Comparison of ENCODE assay signal across 13 mouse cellular contexts in genomic region chr6:36806906-36807305, GRCm38 (mm10). TPM values are rescaled to one million over a fixed set of nuclear protein-coding genes. Genes with fewer than 3 reads are reported as not detected.
DNase-seq lines count a peak whose midpoint lies in the region; ATAC-seq and TF ChIP-seq lines count a peak whose summit lies in the region.
"Had no signal": no experiment of that assay in that cellular context is flagged by ENCODE, and none has a peak within 500 bp of the region (broad histone marks: within the 10 kb centered on the region; RNA-seq: fewer than 3 reads in every experiment).

No protein-coding gene starts in this region.

- TF ChIP-seq CTCF in forebrain, postnatal 0 days (IDR thresholded peaks at IDR 0.05; ENCODE audit: low read depth) = no peak

- H3K36me3 ChIP-seq in kidney, embryonic 16.5 days (ENCODE audit: insufficient read depth, low read length) = peaks cover 20% of the 10 kb centered on the region
- H3K36me3 ChIP-seq in forebrain, postnatal 0 days (ENCODE audit: insufficient read depth) = peaks cover 9% of the 10 kb centered on the region; the same call in 1 of the 2 replicates
- no peaks in the 10 kb centered on the region; the same call in 1 of the 2 replicates for H3K36me3 ChIP-seq in limb, embryonic 11.5 days (ENCODE audit: control insufficient read depth, insufficient read depth, low read length)
- H3K36me3 ChIP-seq in neural tube, embryonic 14.5 days (ENCODE audit: control insufficient read depth, insufficient read depth, low read length) = no peaks in the 10 kb centered on the region
- H3K36me3 ChIP-seq: G1E; liver, embryonic 15.5 days had no signal

- H3K4me3 ChIP-seq in kidney, embryonic 16.5 days (ENCODE audit: low read length) = no peak overlapping the region
- peak overlapping the region; percentile 7; the same call in 1 of the 2 replicates for H3K4me3 ChIP-seq in forebrain, postnatal 0 days (ENCODE audit: low read depth, low read length)
- H3K4me3 ChIP-seq in limb, embryonic 11.5 days (ENCODE audit: low read depth, low read length) = peak overlapping the region; percentile 5; the same call in 1 of the 2 replicates
- H3K4me3 ChIP-seq in neural tube, embryonic 14.5 days (ENCODE audit: low read depth, low read length) = peak overlapping the region; percentile 14; the same call in 1 of the 2 replicates
- H3K4me3 ChIP-seq: erythroblast, embryonic 14.5 days; liver, embryonic 15.5 days had no signal

- H3K27ac ChIP-seq in kidney, embryonic 16.5 days (ENCODE audit: low read length) = no peak overlapping the region
- no peak overlapping the region; the same call in 1 of the 2 replicates for H3K27ac ChIP-seq in forebrain, postnatal 0 days (ENCODE audit: low read depth, low read length)
- H3K27ac ChIP-seq in limb, embryonic 11.5 days (replicated peaks; ENCODE audit: low read depth, low read length) = no peak overlapping the region
- H3K27ac ChIP-seq in neural tube, embryonic 14.5 days (ENCODE audit: low read depth, low read length) = no peak overlapping the region
- H3K27ac ChIP-seq: liver, embryonic 15.5 days had no signal

- ATAC-seq in kidney, embryonic 16.5 days (ENCODE audit: low FRiP score, low TSS enrichment) = no peak
- no peak for ATAC-seq in forebrain, postnatal 0 days
- ATAC-seq in limb, embryonic 11.5 days (ENCODE audit: insufficient number of reproducible peaks, low FRiP score, low TSS enrichment, low read depth) = no peak
- ATAC-seq in neural tube, embryonic 14.5 days (ENCODE audit: low read depth) = no peak

- no peaks in the 10 kb centered on the region for H3K9me3 ChIP-seq in kidney, embryonic 16.5 days (ENCODE audit: low read length)
- no peaks in the 10 kb centered on the region for H3K9me3 ChIP-seq in forebrain, postnatal 0 days (ENCODE audit: low read length)
- H3K9me3 ChIP-seq in limb, embryonic 11.5 days (ENCODE audit: control insufficient read depth, low read length) = no peaks in the 10 kb centered on the region
- no peaks in the 10 kb centered on the region for H3K9me3 ChIP-seq in neural tube, embryonic 14.5 days (ENCODE audit: control insufficient read depth, low read length)
- H3K9me3 ChIP-seq: G1E; liver, embryonic 15.5 days had no signal

- 0 out of 2 replicates have a peak overlapping the region, but pooled peaks have one; percentile 11 for H3K4me2 ChIP-seq in kidney, embryonic 16.5 days (replicated peaks; ENCODE audit: low read depth, low read length)
- H3K4me2 ChIP-seq in forebrain, postnatal 0 days (ENCODE audit: low read depth) = peak overlapping the region; percentile 20
- peak overlapping the region; percentile 26; the same call in 1 of the 2 replicates for H3K4me2 ChIP-seq in limb, embryonic 11.5 days (ENCODE audit: low read depth, severe bottlenecking)
- H3K4me2 ChIP-seq in neural tube, embryonic 14.5 days (ENCODE audit: low read depth, low read length) = peak overlapping the region; percentile 24
- H3K4me2 ChIP-seq: liver, embryonic 15.5 days had no signal

- no peaks in the 10 kb centered on the region for H3K27me3 ChIP-seq in kidney, embryonic 16.5 days (ENCODE audit: insufficient read depth, low read length)
- no peaks in the 10 kb centered on the region for H3K27me3 ChIP-seq in forebrain, postnatal 0 days (ENCODE audit: insufficient read depth, low read length)
- no peaks in the 10 kb centered on the region for H3K27me3 ChIP-seq in limb, embryonic 11.5 days (ENCODE audit: control insufficient read depth, insufficient read depth, low read length)
- no peaks in the 10 kb centered on the region for H3K27me3 ChIP-seq in neural tube, embryonic 14.5 days (ENCODE audit: control insufficient read depth, insufficient read depth, low read length)

- DNase-seq in kidney, postnatal 25 days = no peak
- DNase-seq in forebrain, postnatal 0 days = no peak
- DNase-seq in limb, embryonic 11.5 days (ENCODE audit: low spot score) = no peak
- DNase-seq in spleen, adult 18-20 months = no peak
- no peak for DNase-seq in ovary, postnatal 36 days (ENCODE audit: low spot score)
- DNase-seq: cerebellum, adult 2 months; heart, adult 18-20 months; kidney, postnatal 4 days had no signal

- H3K9ac ChIP-seq in kidney, embryonic 16.5 days (replicated peaks; ENCODE audit: low read length) = no peak overlapping the region
- no peak overlapping the region for H3K9ac ChIP-seq in forebrain, postnatal 0 days
- H3K9ac ChIP-seq in limb, embryonic 11.5 days (ENCODE audit: low read length) = no peak overlapping the region
- H3K9ac ChIP-seq in neural tube, embryonic 14.5 days (replicated peaks; ENCODE audit: low read depth, low read length) = no peak overlapping the region
- H3K9ac ChIP-seq: liver, embryonic 15.5 days had no signal

- H3K4me1 ChIP-seq in kidney, embryonic 16.5 days (ENCODE audit: insufficient read depth, low read length) = peaks cover 10% of the 10 kb centered on the region
- 0 out of 2 replicates have a peak, but pooled peaks cover 5% of the 10 kb centered on the region for H3K4me1 ChIP-seq in forebrain, postnatal 0 days (ENCODE audit: insufficient read depth)
- H3K4me1 ChIP-seq in limb, embryonic 11.5 days (ENCODE audit: control insufficient read depth, insufficient read depth, low read length) = peaks cover 5% of the 10 kb centered on the region; the same call in 1 of the 2 replicates
- H3K4me1 ChIP-seq in neural tube, embryonic 14.5 days (ENCODE audit: control insufficient read depth, insufficient read depth, low read length) = peaks cover 23% of the 10 kb centered on the region; the same call in 1 of the 2 replicates
- H3K4me1 ChIP-seq: liver, embryonic 15.5 days had no signal

- 90% methylated on average over 6 of the region's 6 CpGs for WGBS in kidney, embryonic 16.5 days
- WGBS in forebrain, postnatal 0 days = 80% methylated on average over 6 of the region's 6 CpGs
- WGBS in limb, embryonic 11.5 days = 85% methylated on average over 6 of the region's 6 CpGs
- WGBS in neural tube, embryonic 14.5 days = 82% methylated on average over 6 of the region's 6 CpGs

RNA-seq across cellular contexts. Expression of gene Ptn, which starts 3.1 kb away (rescaled TPM):
- 338 and 342 TPM in 2 replicates for polyA plus RNA-seq in kidney, embryonic 16.5 days (2015; fragmentation: Nextera tagmentation; extraction: Ambion mirVana)
- total RNA-seq in forebrain, postnatal 0 days (2014; rRNA removed) = 598 and 696 TPM in 2 replicates
- 916 and 1,048 TPM in 2 replicates for polyA plus RNA-seq in forebrain, postnatal 0 days (2015; fragmentation: Nextera tagmentation; extraction: Ambion mirVana)
- polyA plus RNA-seq in limb, embryonic 11.5 days (2014; fragmentation: Nextera tagmentation; extraction: Ambion mirVana) = 616 and 623 TPM in 2 replicates
- polyA plus RNA-seq in neural tube, embryonic 14.5 days (2014; fragmentation: Nextera tagmentation; extraction: Ambion mirVana) = 674 and 756 TPM in 2 replicates
- total RNA-seq: G1E had no signal
- polyA plus RNA-seq: erythroblast, embryonic 14.5 days; G1E had no signal
